Mouse (Mus musculus) frontal cortex, adult 2 months (tissue): ENCODE data around the gene Actr1a. TPM values are rescaled to one million over a fixed set of nuclear protein-coding genes. Genes with fewer than 3 reads are reported as not detected.

Source experiments
- DNase-seq, 2 experiments: peaks; one replicate each; pipeline ENCODE4 v3.0.0; 2022; ENCODE audit warnings: low spot score in 1 of 2; ENCODE audit errors: extremely low spot score in 1 of 2
- polyA plus RNA-seq: library from polyadenylated mRNA; depleted of rRNA; stranded (reverse); fragments of >200 nt; gene quantifications from 2 replicates; pipeline ENCODE4 v1.2.3, GENCODE M21; 2012; rRNA removed

Gene Actr1a
- polyA plus RNA-seq, 1 experiment: 175 TPM

- peak in 1 of 2 experiments; percentile 86 for DNase-seq
These were observed 65.6 kb downstream of the Actr1a start for GRCm38 (mm10) chr19:46329951-46330350.

DNA sequence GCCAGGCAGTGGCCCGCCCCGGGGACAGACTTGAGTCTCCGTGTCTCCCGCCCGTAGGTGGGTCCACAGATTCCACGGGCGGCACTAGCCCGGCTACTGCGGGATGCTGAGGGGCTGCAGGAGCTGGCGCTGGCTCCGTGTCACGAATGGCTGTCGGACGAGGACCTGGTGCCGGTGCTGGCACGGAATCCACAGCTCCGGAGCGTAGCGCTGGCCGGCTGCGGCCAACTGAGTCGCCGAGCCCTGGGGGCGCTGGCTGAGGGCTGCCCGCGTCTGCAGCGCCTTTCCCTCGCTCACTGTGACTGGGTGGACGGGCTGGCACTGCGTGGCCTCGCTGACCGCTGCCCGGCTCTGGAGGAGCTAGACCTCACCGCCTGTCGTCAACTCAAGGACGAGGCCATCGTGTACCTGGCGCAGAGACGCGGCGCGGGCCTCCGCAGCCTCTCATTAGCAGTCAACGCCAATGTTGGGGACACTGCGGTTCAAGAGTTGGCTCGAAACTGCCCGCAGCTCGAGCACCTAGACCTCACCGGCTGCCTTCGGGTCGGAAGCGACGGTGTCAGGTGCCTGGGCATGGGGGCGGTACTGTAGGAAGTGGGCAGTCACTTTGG lies 66.4 kb downstream of the Actr1a start:
- DNase-seq: no peak

GRCm38 (mm10) chr19:46328081-46329030 lies 67.2 kb downstream of the Actr1a start, which contains the start of gene Fbxl15:
TSS of gene Fbxl15 (plus strand) at chr19:46328184.
- DNase-seq: peak; percentile 92 to 96

GRCm38 (mm10) chr19:46327531-46328064 lies 68.0 kb downstream of the Actr1a start:
- DNase-seq: no peak

Other genes starting within 250 kb of the Actr1a start
- gene Pitx3, start 247.4 kb downstream of the Actr1a start, polyA plus RNA-seq: 0.16 and 0.21 TPM in 2 replicates
- 67.0 and 69.7 TPM in 2 replicates for gene Gbf1, start 243.2 kb downstream of the Actr1a start, polyA plus RNA-seq
- 2.9 and 3.1 TPM in 2 replicates for gene Nfkb2, start 91.4 kb downstream of the Actr1a start, polyA plus RNA-seq
- gene Psd, start 68.6 kb downstream of the Actr1a start, polyA plus RNA-seq: 653 and 659 TPM in 2 replicates
- 33.2 and 36.5 TPM in 2 replicates for gene Fbxl15, start 67.6 kb downstream of the Actr1a start, polyA plus RNA-seq
- gene Cuedc2, start 57.0 kb downstream of the Actr1a start, polyA plus RNA-seq: 226 and 229 TPM in 2 replicates
- 30.4 and 39.6 TPM in 2 replicates for gene Mfsd13a, start 54.6 kb downstream of the Actr1a start, polyA plus RNA-seq
- gene 2310034G01Rik, start 45.4 kb downstream of the Actr1a start, polyA plus RNA-seq: 1.8 and 2.1 TPM in 2 replicates
- 10.5 and 12.4 TPM in 2 replicates for gene Sufu, start 1.1 kb upstream of the Actr1a start, polyA plus RNA-seq
- 58.6 and 60.6 TPM in 2 replicates for gene Trim8, start 106.0 kb upstream of the Actr1a start, polyA plus RNA-seq
- 249 and 253 TPM in 2 replicates for gene Arl3, start 177.4 kb upstream of the Actr1a start, polyA plus RNA-seq
- 6.0 and 7.5 TPM in 2 replicates for gene Sfxn2, start 177.6 kb upstream of the Actr1a start, polyA plus RNA-seq
- 26.8 and 29.1 TPM in 2 replicates for gene Wbp1l, start 203.3 kb upstream of the Actr1a start, polyA plus RNA-seq